Mouse (Mus musculus) lung, adult 2 months (tissue): ENCODE data around the gene Cda.

Experiments used
- CTCF ChIP-seq: fragments of 200-500 bp; IDR thresholded peaks from 2 replicates; pipeline ENCODE4 v1.5.1; 2011; ENCODE audit warnings: mild to moderate bottlenecking, low read length, control low read depth; ENCODE audit not compliant: insufficient read depth
- POLR2A ChIP-seq: fragments of 200-500 bp; IDR thresholded peaks from 2 replicates; pipeline ENCODE4 v1.6.1; 2011; ENCODE audit warnings: low read depth, mild to moderate bottlenecking, control low read depth, low read length, borderline replicate concordance; ENCODE audit errors: extremely low read depth

DNA sequence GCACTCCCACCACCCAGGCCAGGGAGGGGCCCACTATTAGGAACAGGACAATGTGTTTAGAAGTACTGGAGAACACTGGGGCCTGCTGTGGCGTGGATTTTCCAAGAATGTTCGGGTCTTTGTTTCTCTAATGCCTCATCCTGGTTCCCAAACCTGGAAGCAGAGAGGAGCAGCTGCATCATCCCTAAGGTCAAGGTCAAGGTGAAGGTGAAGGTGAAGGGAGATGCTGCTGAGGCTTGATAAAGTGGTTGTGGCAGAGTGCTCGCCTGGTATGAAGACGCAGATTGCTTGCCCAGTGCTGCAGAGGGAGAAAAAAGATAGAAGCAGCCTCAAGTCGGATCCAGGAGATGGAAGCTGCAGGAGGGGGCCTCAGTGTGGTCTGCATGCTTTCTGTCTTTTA lies 16.0 kb downstream of the Cda start:
- TF ChIP-seq CTCF: no peak
- TF ChIP-seq POLR2A: no peak
